Mouse (Mus musculus) frontal cortex, postnatal 25 days (tissue): ENCODE data around the gene Mocs1.

ENCODE experiments used
- DNase-seq, 2 experiments: peaks; one replicate each; pipeline ENCODE4 v3.0.0; 2022; ENCODE audit warnings: low spot score in 2 of 2

The Mocs1 gene

DNA sequence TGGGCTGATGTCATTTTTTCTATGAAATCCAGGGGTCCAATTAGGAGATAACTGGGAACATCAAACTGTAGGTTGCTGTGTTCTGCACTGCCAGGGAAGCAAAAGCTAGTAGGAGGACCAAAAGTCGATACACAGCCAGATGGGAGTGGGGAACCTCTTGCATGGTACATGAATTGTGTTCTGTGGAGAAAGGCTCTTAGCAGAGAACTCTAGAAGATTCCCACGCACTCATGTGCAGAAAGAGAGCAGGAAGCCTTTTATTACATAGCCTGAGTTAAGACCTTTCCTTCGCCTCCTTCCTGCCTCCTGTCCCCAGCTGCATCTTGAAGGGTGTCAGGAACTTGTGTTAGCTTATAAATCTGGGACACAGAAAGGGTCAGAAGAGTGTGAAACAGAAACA is 53.7 kb downstream of the Mocs1 start:
- DNase-seq = no peak

- no peak for DNase-seq
Measured at GRCm38 (mm10) chr17:49484435-49484834, 56.3 kb downstream of the Mocs1 start.

DNA sequence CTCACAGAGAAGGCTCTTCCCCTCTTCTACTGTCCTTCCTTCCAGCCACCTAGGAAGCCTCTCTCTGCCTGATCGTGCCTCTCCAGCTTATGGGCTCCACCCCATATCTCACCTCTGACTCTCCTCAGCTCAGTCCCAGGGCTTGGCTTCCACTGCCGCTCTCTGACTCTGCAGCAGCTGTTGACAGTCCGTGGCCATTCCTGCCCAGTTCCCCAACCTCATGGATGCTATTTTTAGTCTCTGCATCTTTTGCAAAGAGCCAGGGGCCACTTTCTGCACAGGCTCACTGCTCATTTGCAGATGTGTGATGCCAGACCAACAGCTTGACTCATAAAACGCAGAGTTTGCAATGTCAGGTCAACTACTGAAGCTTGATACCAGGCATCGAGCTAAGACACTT is 60.9 kb downstream of the Mocs1 start:
- no peak for DNase-seq

- no peak for DNase-seq
Measured at GRCm38 (mm10) chr17:49493276-49493675, 65.1 kb downstream of the Mocs1 start.

DNA sequence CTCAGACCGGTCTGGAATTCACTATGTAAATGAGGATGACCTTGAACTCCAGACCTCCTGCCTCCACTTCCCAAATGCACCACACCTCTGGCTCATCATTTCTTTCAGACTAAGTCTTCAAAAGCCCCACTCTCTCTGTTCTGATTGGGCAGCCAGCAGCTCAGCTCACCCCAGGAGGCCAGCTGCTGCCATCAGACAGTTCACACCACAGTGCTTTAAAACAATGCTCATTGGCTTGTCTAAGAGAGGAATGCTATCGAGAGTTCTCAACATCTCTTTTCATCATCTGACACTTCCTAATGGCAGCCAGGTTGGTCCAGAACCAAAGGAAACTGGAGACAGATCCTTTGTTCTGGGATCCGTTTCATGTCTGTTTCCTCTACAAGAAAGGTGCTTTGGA is 70.0 kb downstream of the Mocs1 start:
- DNase-seq = no peak

DNA sequence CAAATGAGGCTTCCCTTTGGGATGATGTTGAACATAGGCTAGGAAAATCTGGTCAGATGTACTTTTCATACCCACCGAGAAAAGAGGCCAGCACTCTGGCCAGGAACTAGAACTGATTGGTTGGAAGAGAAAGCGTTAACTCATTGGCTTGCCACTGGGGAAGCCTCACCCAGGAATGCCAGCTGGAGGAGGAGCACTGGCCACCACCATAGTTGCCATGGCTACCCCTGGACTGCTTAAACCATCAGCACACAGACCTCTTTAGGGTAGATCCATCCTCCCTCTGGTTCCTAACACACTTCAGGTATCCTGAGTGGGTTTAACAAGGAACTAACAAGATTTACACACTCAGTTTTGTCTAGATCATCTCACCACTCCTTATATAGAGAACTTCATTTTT is 71.5 kb downstream of the Mocs1 start:
- DNase-seq = no peak

GRCm38 (mm10) chr17:49500234-49500633 is 72.1 kb downstream of the Mocs1 start:
- DNase-seq = no peak

- DNase-seq = no peak
Measured at GRCm38 (mm10) chr17:49503246-49503900, 75.2 kb downstream of the Mocs1 start.
